Mouse (Mus musculus) CH12.LX (cell line): ENCODE measurements around the gene Caprin1. TPM values are rescaled to one million over a fixed set of nuclear protein-coding genes. Genes with fewer than 3 reads are reported as not detected.
A peak's percentile ranks its signal among the peaks of the same experiment; 100 is the strongest.

ENCODE experiments used
- DNase-seq: peaks from one replicate; pipeline ENCODE4 v3.0.0-alpha.2; 2013; ENCODE audit errors: extremely low read depth
- H3K27ac ChIP-seq: 2 replicates; pipeline ENCODE4 v1.5.1; 2012; ENCODE audit warnings: low read depth, mild to moderate bottlenecking, control low read depth, moderate library complexity; ENCODE audit not compliant: insufficient read depth
- H3K27me3 ChIP-seq: replicated peaks from 2 replicates; pipeline ENCODE3; 2012; ENCODE audit warnings: inconsistent platforms
- H3K36me3 ChIP-seq, 2 experiments: replicated peaks in 1 of 2; 2 replicates each; pipeline versions ENCODE3 to v1.6.1; 2012; ENCODE audit warnings: inconsistent platforms in 1 of 2, low read length in 1 of 2, mild to moderate bottlenecking in 1 of 2, mixed read lengths in 1 of 2, moderate library complexity in 1 of 2; ENCODE audit not compliant: control insufficient read depth in 1 of 2, insufficient read depth in 1 of 2
- H3K4me1 ChIP-seq, 2 experiments: 2 replicates each; pipeline ENCODE4 v1.6.1; 2012; ENCODE audit warnings: inconsistent platforms in 1 of 2, moderate library complexity in 1 of 2; ENCODE audit not compliant: insufficient read depth in 2 of 2, control insufficient read depth in 1 of 2
- H3K4me2 ChIP-seq: 2 replicates; pipeline ENCODE4 v1.6.1; 2012; ENCODE audit warnings: low read depth, mild to moderate bottlenecking, control low read depth; ENCODE audit not compliant: poor library complexity, insufficient read depth, severe bottlenecking
- H3K4me3 ChIP-seq, 3 experiments: fragments of 150-350 bp in 1 of 3; sonication (generic) in 1 of 3; replicated peaks in 1 of 3; 2 replicates each; pipeline versions ENCODE3 to v1.5.1; 2011 to 2012; ENCODE audit warnings: low read depth in 2 of 3, low read length in 2 of 3, mild to moderate bottlenecking in 2 of 3, moderate library complexity in 2 of 3, control low read depth in 1 of 3, improper control_type of control experiment in 1 of 3, inconsistent platforms in 1 of 3, mixed read lengths in 1 of 3; ENCODE audit not compliant: poor library complexity in 1 of 3
- H3K79me2 ChIP-seq: replicated peaks from 2 replicates; pipeline ENCODE4 v1.6.1; 2012; ENCODE audit warnings: mild to moderate bottlenecking, moderate library complexity; ENCODE audit not compliant: control insufficient read depth, poor library complexity, insufficient read depth, severe bottlenecking; ENCODE audit errors: extremely low read depth
- H3K9ac ChIP-seq: 2 replicates; pipeline ENCODE4 v1.6.1; 2012; ENCODE audit warnings: low read depth, mild to moderate bottlenecking, control low read depth, moderate library complexity; ENCODE audit not compliant: insufficient read depth
- H3K9me3 ChIP-seq: replicated peaks from 2 replicates; pipeline ENCODE3; 2012; ENCODE audit warnings: low read length, inconsistent platforms, mixed read lengths
- CHD1 ChIP-seq: IDR thresholded peaks from 2 replicates; pipeline ENCODE4 v1.6.1; 2012; ENCODE audit warnings: low read depth, low read length, improper control_type of control experiment, inconsistent platforms
- CTCF ChIP-seq, 2 experiments: IDR thresholded peaks in 1 of 2; conservative IDR thresholded peaks in 1 of 2; 2 replicates each; pipeline ENCODE4 v1.5.1; 2011 to 2012; ENCODE audit warnings: low read depth in 2 of 2, low read length in 2 of 2, improper control_type of control experiment in 1 of 2, inconsistent platforms in 1 of 2, mild to moderate bottlenecking in 1 of 2, moderate library complexity in 1 of 2
- ELF1 ChIP-seq: IDR thresholded peaks from 2 replicates; pipeline ENCODE4 v1.6.1; 2014; ENCODE audit warnings: low read depth, mild to moderate bottlenecking, inconsistent platforms, low read length, improper control_type of control experiment
- EP300 ChIP-seq: IDR thresholded peaks from 2 replicates; pipeline ENCODE4 v1.6.1; 2011; ENCODE audit warnings: low read length, improper control_type of control experiment
- ETS1 ChIP-seq: conservative IDR thresholded peaks from 2 replicates; pipeline ENCODE4 v1.6.1; 2012; ENCODE audit warnings: low read depth, mild to moderate bottlenecking, inconsistent platforms, low read length, improper control_type of control experiment, moderate library complexity
- HCFC1 ChIP-seq: IDR thresholded peaks from 2 replicates; pipeline ENCODE4 v1.6.1; 2012; ENCODE audit warnings: low read depth, mild to moderate bottlenecking, inconsistent platforms, low read length, improper control_type of control experiment
- IRF4 ChIP-seq: IDR thresholded peaks from 2 replicates; pipeline ENCODE4 v1.6.1; 2014; ENCODE audit warnings: low read depth, mild to moderate bottlenecking, inconsistent platforms, low read length, improper control_type of control experiment
- JUN ChIP-seq: IDR thresholded peaks from 2 replicates; pipeline ENCODE4 v1.6.1; 2011; ENCODE audit warnings: low read depth, mild to moderate bottlenecking, low read length, improper control_type of control experiment, moderate library complexity; ENCODE audit not compliant: insufficient read depth
- JUND ChIP-seq: conservative IDR thresholded peaks from 2 replicates; pipeline ENCODE4 v1.6.1; 2011; ENCODE audit warnings: low read depth, low read length, improper control_type of control experiment
- KAT2A ChIP-seq: IDR thresholded peaks from 2 replicates; pipeline ENCODE4 v1.6.1; 2012; ENCODE audit warnings: low read length, improper control_type of control experiment, inconsistent platforms; ENCODE audit not compliant: insufficient replicate concordance
- MAFK ChIP-seq: IDR thresholded peaks from 2 replicates; pipeline ENCODE4 v1.6.1; 2011; ENCODE audit warnings: low read length, improper control_type of control experiment; ENCODE audit not compliant: insufficient replicate concordance
- MAZ ChIP-seq: IDR thresholded peaks from 2 replicates; pipeline ENCODE4 v1.6.1; 2012; ENCODE audit warnings: low read depth, mild to moderate bottlenecking, inconsistent platforms, low read length, improper control_type of control experiment, moderate library complexity
- MXI1 ChIP-seq: IDR thresholded peaks from 2 replicates; pipeline ENCODE4 v1.6.1; 2011; ENCODE audit warnings: mild to moderate bottlenecking, low read depth, low read length, improper control_type of control experiment
- NELFE ChIP-seq: IDR thresholded peaks from 2 replicates; pipeline ENCODE4 v1.6.1; 2011; ENCODE audit warnings: low read depth, low read length, improper control_type of control experiment
- PAX5 ChIP-seq: IDR thresholded peaks from 2 replicates; pipeline ENCODE4 v1.6.1; 2012; ENCODE audit warnings: low read length, inconsistent platforms, mixed read lengths
- POLR2A ChIP-seq: IDR thresholded peaks from 2 replicates; pipeline ENCODE4 v1.6.1; 2011; ENCODE audit warnings: low read depth, mild to moderate bottlenecking, improper control_type of control experiment, low read length
- POLR2AphosphoS2 ChIP-seq: IDR thresholded peaks from 2 replicates; pipeline ENCODE4 v1.6.1; 2011; ENCODE audit warnings: low read depth, low read length, improper control_type of control experiment
- RAD21 ChIP-seq: IDR thresholded peaks from 2 replicates; pipeline ENCODE4 v1.6.1; 2011; ENCODE audit warnings: low read depth, mild to moderate bottlenecking, low read length, improper control_type of control experiment, moderate library complexity
- TCF12 ChIP-seq: IDR thresholded peaks from 2 replicates; pipeline ENCODE4 v1.6.1; 2014; ENCODE audit warnings: low read depth, mild to moderate bottlenecking, inconsistent platforms, low read length, improper control_type of control experiment
- ZKSCAN1 ChIP-seq: IDR thresholded peaks from 2 replicates; pipeline ENCODE4 v1.6.1; 2012; ENCODE audit warnings: low read depth, inconsistent platforms, low read length, improper control_type of control experiment, borderline replicate concordance
- ZNF384 ChIP-seq: IDR thresholded peaks from 2 replicates; pipeline ENCODE4 v1.6.1; 2012; ENCODE audit warnings: low read depth, low read length, improper control_type of control experiment, inconsistent platforms
- dilution Hi-C: fragments of 300-500 bp; cut with MboI; formaldehyde crosslinking; loops from 2 replicates; pipeline ENCODE4 v1.14.3; 2020; ENCODE audit warnings: low sequenced_read_pairs; ENCODE audit not compliant: extremely low pct_unique_long_range_greater_than_20kb, extremely low pct_ligation_motif_present
- in situ Hi-C: fragments of 300-500 bp; cut with MboI; formaldehyde crosslinking; loops from 3 replicates; pipeline ENCODE4 v1.14.3; 2019; ENCODE audit warnings: low sequenced_read_pairs, low pct_ligation_motif_present, low pct_unique_long_range_greater_than_20kb, mixed read lengths
- polyA plus RNA-seq: library from polyadenylated mRNA; unstranded; fragments of >175 nt; gene quantifications from 2 replicates; pipeline ENCODE4 v1.2.1, GENCODE M21; 2012; ENCODE audit warnings: low read depth; ENCODE audit not compliant: insufficient read length
- total RNA-seq, 2 experiments: library from RNA; depleted of rRNA; stranded (reverse); fragments of 300-350 nt in 1 of 2; fragments of >200 nt in 1 of 2; gene quantifications; 2 replicates each; pipeline ENCODE4 v1.2.3; 2012 to 2014

Caprin1 gene
- total and polyA plus RNA-seq, 3 experiments: 217 to 514 (median 410) TPM

DNA sequence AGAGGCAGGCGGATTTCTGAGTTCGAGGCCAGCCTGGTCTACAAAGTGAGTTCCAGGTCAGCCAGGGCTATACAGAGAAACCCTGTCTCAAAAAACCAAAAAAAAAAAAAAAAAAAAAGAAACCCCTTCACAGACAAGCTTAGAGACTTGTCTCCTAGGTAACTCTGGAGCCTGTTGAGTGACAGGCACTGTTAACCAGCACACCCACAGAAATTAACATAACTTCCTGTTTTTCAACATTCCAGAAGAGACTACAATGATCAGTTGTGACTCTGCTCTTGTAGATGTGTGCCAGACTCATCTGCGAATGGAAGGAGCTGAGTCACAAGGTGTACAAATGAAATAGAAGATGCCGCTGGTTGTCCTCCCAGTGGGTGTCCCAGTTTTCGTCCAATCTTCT is 44.9 kb upstream of the Caprin1 start:
- H3K4me2 ChIP-seq: no peak overlapping the region
- TF ChIP-seq HCFC1 (no peak), NELFE (no peak), ETS1 (no peak), EP300 (no peak), KAT2A (no peak), ZNF384 (no peak), MAFK (no peak), POLR2A (no peak), JUND (no peak), ELF1 (no peak), IRF4 (no peak), JUN (no peak), RAD21 (no peak), ZKSCAN1 (no peak), PAX5 (no peak), MXI1 (no peak), TCF12 (no peak), POLR2AphosphoS2 (no peak), MAZ (no peak), CHD1 (no peak)

GRCm38 (mm10) chr2:103838483-103838882 is 41.0 kb upstream of the Caprin1 start:
- peaks cover 0 to 18% of the 10 kb centered on the region in 2 experiments; a peak in 2 of 4 replicates for H3K4me1 ChIP-seq
- H3K27me3 ChIP-seq: no peaks in the 10 kb centered on the region
- TF ChIP-seq HCFC1 (no peak), POLR2AphosphoS2 (no peak), CTCF (conservative IDR thresholded peaks at IDR 0.05 in 1 of 2, IDR thresholded peaks at IDR 0.05 in 1 of 2; ENCODE audit: low read depth in 2 of 2, low read length in 2 of 2) (peak in 1 of 2 experiments; percentile 15; a peak in 1 of 4 replicates), MXI1 (no peak), ZNF384 (peak; percentile 28; the same call in 1 of the 2 replicates)
- in situ Hi-C loops (loop anchor here (25.0 kb wide), 1 partner anchor 276 kb away; the partner anchor contains the start of gene Abtb2), dilution Hi-C loops (no loop called here)
- H3K4me3 ChIP-seq: no peak overlapping the region
- H3K4me2 ChIP-seq: no peak overlapping the region
- H3K9ac ChIP-seq: no peak overlapping the region
- H3K27ac ChIP-seq: no peak overlapping the region
- peak; percentile 7 for DNase-seq
- no peaks in the 10 kb centered on the region for H3K9me3 ChIP-seq
- H3K79me2 ChIP-seq: no peaks in the 10 kb centered on the region
- no peaks in the 10 kb centered on the region for H3K36me3 ChIP-seq

More for the DNA sequence above, 44.9 kb upstream of the Caprin1 start:
- Histone ChIP-seq H3K27ac (no peak overlapping the region), H3K27me3 (no peaks in the 10 kb centered on the region), H3K4me3 (no peak overlapping the region), H3K79me2 (no peaks in the 10 kb centered on the region), H3K9me3 (no peaks in the 10 kb centered on the region), H3K36me3 (no peaks in the 10 kb centered on the region), H3K4me1 (peaks cover 0 to 10% of the 10 kb centered on the region in 2 experiments; a peak in 2 of 4 replicates), H3K9ac (no peak overlapping the region)
- dilution Hi-C loops: no loop called here
- peak; percentile 11 for DNase-seq
- in situ Hi-C loops: loop anchor here (25.0 kb wide), 1 partner anchor 280 kb away; the partner anchor contains the start of gene Abtb2
